Mouse (Mus musculus): ENCODE results near the gene Gm13275. TPM values are rescaled to one million over a fixed set of nuclear protein-coding genes. Genes with fewer than 3 reads are reported as not detected.
"Not testable (repeated sequence)": the region's sequence is repeated elsewhere in the genome, so short reads cannot be mapped to it uniquely, and the experiment has no call there.

Gm13275 gene
- polyA plus RNA-seq (2021): not detected

DNA sequence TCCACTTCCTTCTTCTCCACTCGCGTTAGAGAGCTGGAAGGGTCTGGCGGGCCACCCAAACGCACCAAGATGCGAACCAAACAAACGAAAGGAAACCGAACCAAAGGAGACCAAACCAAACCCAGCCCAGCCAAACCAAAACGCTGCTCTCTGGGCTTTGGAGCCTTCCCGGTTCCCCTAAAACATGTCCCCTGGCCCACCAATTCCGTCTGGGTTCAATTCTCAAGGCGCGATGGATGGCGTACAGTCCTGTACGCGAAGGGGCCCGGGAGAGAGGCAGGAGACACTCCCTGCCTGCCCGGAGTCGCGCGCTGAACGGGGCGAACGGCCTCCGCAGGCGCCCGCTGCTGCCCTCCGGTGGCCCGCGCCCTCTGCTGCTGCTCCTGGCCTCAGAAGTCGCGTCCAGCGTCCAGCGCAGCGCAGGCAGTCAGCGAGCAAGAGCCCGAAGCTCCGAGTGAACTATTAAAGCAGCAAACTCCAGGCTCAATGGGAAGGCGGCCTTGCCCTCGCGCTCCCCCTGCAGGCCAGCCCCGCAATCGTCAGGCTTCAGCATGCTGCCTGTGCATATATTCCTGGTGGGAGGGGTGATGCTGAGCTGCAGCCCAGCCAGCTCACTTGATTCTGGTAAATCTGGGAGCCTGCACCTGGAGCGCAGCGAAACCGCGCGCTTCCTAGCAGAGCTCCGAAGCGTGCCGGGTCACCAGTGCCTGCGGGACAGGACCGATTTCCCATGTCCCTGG lies at the start of gene Gm13275:
Gene Gm13275 (plus strand): TSS at position 552 of the 740 bp plus-strand sequence.
- in situ Hi-C loops (cut with MboI; ENCODE audit: low pct_unique_long_range_greater_than_20kb); DNase-seq (ENCODE audit: low read depth, low spot score); ATAC-seq; H3K27me3 ChIP-seq; CTCF ChIA-PET; POLR2A ChIA-PET: not testable (repeated sequence)

DNA sequence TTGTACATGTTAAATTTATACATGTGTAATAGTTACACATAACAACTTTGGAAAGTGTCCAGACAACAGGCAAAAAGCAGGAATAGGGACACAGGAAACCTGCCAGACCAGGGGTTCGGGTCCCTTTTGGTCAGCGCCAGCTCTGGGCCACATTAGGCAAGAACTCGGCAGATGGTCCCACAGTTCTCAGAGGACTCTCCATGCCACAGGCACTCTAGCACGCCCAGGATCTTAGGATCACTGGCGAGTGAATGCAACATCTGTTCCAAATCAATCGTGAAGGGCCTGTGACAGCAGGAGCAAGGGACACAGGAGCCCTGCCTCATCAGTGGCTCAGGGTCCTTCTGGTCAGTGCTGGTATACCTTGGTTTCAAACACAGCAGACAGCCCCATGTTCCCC lies 44.4 kb upstream of the Gm13275 start:
- no peaks in the 10 kb centered on the region for H3K27me3 ChIP-seq
- ATAC-seq (no peak), DNase-seq (ENCODE audit: low read depth, low spot score) (no peak)
- in situ Hi-C loops (cut with MboI; ENCODE audit: low pct_unique_long_range_greater_than_20kb): loop anchor here (25.0 kb wide), 3 partner anchors 112 to 387 kb away; partner anchors contain the start of genes Ifna1 and Mtap
- TF ChIP-seq CTCF (IDR thresholded peaks at IDR 0.05): no peak
- CTCF ChIA-PET: no interaction called here
- POLR2A ChIA-PET: interaction anchor here (0.7 kb wide), 1 partner anchor 1570 kb away, joined by 3 read pairs; no protein-coding TSS in a partner anchor

GRCm38 (mm10) chr4:88754818-88755340 lies 39.4 kb upstream of the Gm13275 start, which contains the start of gene Gm13271:
Gene Gm13271 (plus strand): TSS chr4:88754868.
- H3K27me3 ChIP-seq; POLR2A ChIA-PET; ATAC-seq; DNase-seq (ENCODE audit: low read depth, low spot score): not testable (repeated sequence)
- in situ Hi-C loops (cut with MboI; ENCODE audit: low pct_unique_long_range_greater_than_20kb): loop anchor here (25.0 kb wide), 3 partner anchors 107 to 382 kb away; partner anchors contain the start of genes Ifna1 and Mtap
- CTCF ChIA-PET: interaction anchor here (1.3 to 1.7 kb wide), 2 partner anchors 58 to 112 kb away, joined by 3 to 4 read pairs; no protein-coding TSS in a partner anchor

GRCm38 (mm10) chr4:88756581-88757513 lies 37.4 kb upstream of the Gm13275 start:
- POLR2A ChIA-PET: interaction anchor here (1.5 kb wide), 1 partner anchor 111 kb away, joined by 3 read pairs; no protein-coding TSS in a partner anchor
- CTCF ChIA-PET: interaction anchor here (0.6 to 2.6 kb wide), 14 partner anchors 10 to 661 kb away, joined by 3 to 23 read pairs (median 4); no protein-coding TSS in a partner anchor
- peak; percentile 0 for ATAC-seq
- in situ Hi-C loops (cut with MboI; ENCODE audit: low pct_unique_long_range_greater_than_20kb): loop anchor here (25.0 kb wide), 3 partner anchors 105 to 380 kb away; partner anchors contain the start of genes Ifna1 and Mtap
- not testable (repeated sequence) for H3K27me3 ChIP-seq
- peak; percentile 77 for DNase-seq (ENCODE audit: low read depth, low spot score)

DNA sequence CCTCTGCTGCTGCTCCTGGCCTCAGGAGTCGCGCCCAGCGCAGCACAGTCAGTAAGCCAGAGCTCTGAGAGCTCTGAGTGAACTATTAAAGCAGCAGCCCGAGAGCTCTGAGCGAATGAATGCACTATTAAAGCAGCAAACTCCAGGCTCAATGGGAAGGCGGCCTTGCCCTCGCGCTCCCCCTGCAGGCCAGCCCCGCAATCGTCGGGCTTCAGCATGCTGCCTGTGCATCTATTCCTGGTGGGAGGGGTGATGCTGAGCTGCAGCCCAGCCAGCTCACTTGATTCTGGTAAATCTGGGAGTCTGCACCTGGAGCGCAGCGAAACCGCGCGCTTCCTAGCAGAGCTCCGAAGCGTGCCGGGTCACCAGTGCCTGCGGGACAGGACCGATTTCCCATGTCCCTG lies 36.7 kb upstream of the Gm13275 start:
- DNase-seq (ENCODE audit: low read depth, low spot score) (peak; percentile 100), ATAC-seq (peak; percentile 100)
- CTCF ChIA-PET: interaction anchor here (0.7 to 2.6 kb wide), 14 partner anchors 11 to 662 kb away, joined by 3 to 23 read pairs (median 3); no protein-coding TSS in a partner anchor
- in situ Hi-C loops (cut with MboI; ENCODE audit: low pct_unique_long_range_greater_than_20kb): loop anchor here (25.0 kb wide), 3 partner anchors 105 to 380 kb away; partner anchors contain the start of genes Ifna1 and Mtap
- H3K27me3 ChIP-seq, POLR2A ChIA-PET: not testable (repeated sequence)

- ATAC-seq, POLR2A ChIA-PET: not testable (repeated sequence)
Observed at GRCm38 (mm10) chr4:88758751-88759150, 35.5 kb upstream of the Gm13275 start.

GRCm38 (mm10) chr4:88759610-88760268 lies 34.5 kb upstream of the Gm13275 start, which contains the start of gene Gm13283:
Gene Gm13283 (plus strand): TSS chr4:88760119.
- CTCF ChIA-PET; H3K27me3 ChIP-seq; ATAC-seq; DNase-seq (ENCODE audit: low read depth, low spot score); POLR2A ChIA-PET: not testable (repeated sequence)
- in situ Hi-C loops (cut with MboI; ENCODE audit: low pct_unique_long_range_greater_than_20kb): loop anchor here (25.0 kb wide), 3 partner anchors 103 to 378 kb away; partner anchors contain the start of genes Ifna1 and Mtap

More at GRCm38 (mm10) chr4:88758751-88759150, 35.5 kb upstream of the Gm13275 start:
- H3K27me3 ChIP-seq; CTCF ChIA-PET; DNase-seq (ENCODE audit: low read depth, low spot score): not testable (repeated sequence)
- in situ Hi-C loops (cut with MboI; ENCODE audit: low pct_unique_long_range_greater_than_20kb): loop anchor here (25.0 kb wide), 3 partner anchors 104 to 379 kb away; partner anchors contain the start of genes Ifna1 and Mtap

DNA sequence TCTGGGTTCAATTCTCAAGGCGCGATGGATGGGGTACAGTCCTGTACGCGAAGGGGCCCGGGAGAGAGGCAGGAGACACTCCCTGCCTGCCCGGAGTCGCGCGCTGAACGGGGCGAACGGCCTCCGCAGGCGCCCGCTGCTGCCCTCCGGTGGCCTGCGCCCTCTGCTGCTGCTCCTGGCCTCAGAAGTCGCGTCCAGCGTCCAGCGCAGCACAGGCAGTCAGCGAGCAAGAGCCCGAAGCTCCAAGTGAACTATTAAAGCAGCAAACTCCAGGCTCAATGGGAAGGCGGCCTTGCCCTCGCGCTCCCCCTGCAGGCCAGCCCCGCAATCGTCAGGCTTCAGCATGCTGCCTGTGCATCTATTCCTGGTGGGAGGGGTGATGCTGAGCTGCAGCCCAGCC lies 33.9 kb upstream of the Gm13275 start:
- DNase-seq (ENCODE audit: low read depth, low spot score); POLR2A ChIA-PET; CTCF ChIA-PET; ATAC-seq; H3K27me3 ChIP-seq: not testable (repeated sequence)
- in situ Hi-C loops (cut with MboI; ENCODE audit: low pct_unique_long_range_greater_than_20kb): loop anchor here (25.0 kb wide), 3 partner anchors 102 to 377 kb away; partner anchors contain the start of genes Ifna1 and Mtap

DNA sequence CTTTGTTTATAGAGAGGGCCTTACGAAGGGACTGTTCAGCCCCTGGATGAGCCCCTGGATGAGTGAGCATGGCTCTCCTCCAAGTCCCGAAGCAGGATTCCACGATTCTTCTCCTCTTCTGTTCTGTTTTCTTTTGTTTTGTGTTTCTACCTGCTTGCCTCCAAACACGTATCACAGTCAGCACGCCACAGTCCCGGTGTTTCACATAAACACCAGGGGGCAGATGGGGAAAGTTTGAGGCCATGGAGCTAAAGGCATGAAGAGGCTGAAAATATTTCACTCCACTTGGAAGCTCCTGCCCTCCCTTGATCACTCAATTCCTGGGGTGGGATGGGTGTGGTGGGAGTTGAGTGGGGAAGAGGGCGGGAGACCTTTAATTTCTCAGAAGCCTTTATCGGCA lies 32.5 kb upstream of the Gm13275 start:
- DNase-seq (ENCODE audit: low read depth, low spot score); CTCF ChIA-PET; H3K27me3 ChIP-seq; ATAC-seq; POLR2A ChIA-PET: not testable (repeated sequence)
- in situ Hi-C loops (cut with MboI; ENCODE audit: low pct_unique_long_range_greater_than_20kb): loop anchor here (25.0 kb wide), 3 partner anchors 101 to 376 kb away; partner anchors contain the start of genes Ifna1 and Mtap

DNA sequence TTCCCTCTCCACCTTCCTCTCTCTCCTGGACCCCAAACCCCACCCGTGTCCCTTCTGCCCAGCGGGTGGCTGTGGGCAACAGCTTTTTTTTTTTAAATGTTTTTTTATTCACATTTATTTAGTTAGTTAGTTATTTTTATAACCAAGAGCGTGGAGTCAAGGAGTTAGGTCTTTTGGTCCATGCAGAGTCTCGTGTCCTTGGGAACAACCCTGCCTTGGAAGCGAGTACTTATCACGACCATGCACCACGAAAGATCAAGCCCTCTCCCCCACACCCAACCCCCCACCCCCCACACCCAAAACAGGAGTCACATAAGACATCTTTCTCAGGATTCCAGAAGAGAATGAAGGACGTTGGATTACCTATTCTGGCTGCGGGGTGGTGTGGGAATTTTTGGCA lies 31.9 kb upstream of the Gm13275 start:
- CTCF ChIA-PET; DNase-seq (ENCODE audit: low read depth, low spot score); H3K27me3 ChIP-seq; ATAC-seq; POLR2A ChIA-PET: not testable (repeated sequence)
- in situ Hi-C loops (cut with MboI; ENCODE audit: low pct_unique_long_range_greater_than_20kb): loop anchor here (25.0 kb wide), 3 partner anchors 100 to 375 kb away; partner anchors contain the start of genes Ifna1 and Mtap

DNA sequence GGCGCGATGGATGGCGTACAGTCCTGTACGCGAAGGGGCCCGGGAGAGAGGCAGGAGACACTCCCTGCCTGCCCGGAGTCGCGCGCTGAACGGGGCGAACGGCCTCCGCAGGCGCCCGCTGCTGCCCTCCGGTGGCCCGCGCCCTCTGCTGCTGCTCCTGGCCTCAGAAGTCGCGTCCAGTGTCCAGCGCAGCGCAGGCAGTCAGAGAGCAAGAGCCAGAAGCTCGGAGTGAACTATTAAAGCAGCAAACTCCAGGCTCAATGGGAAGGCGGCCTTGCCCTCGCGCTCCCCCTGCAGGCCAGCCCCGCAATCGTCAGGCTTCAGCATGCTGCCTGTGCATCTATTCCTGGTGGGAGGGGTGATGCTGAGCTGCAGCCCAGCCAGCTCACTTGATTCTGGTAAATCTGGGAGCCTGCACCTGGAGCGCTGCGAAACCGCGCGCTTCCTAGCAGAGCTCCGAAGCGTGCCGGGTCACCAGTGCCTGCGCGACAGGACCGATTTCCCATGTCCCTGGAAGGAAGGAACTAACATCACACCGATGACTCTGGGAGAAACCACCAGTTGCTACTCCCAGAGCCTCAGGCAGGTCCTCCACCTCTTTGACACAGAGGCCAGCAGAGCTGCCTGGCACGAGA lies 30.8 kb upstream of the Gm13275 start:
- DNase-seq (ENCODE audit: low read depth, low spot score); CTCF ChIA-PET; H3K27me3 ChIP-seq; ATAC-seq; POLR2A ChIA-PET: not testable (repeated sequence)
- in situ Hi-C loops (cut with MboI; ENCODE audit: low pct_unique_long_range_greater_than_20kb): loop anchor here (25.0 kb wide), 3 partner anchors 99 to 374 kb away; partner anchors contain the start of genes Ifna1 and Mtap

- CTCF ChIA-PET; DNase-seq (ENCODE audit: low read depth, low spot score); ATAC-seq; POLR2A ChIA-PET; H3K27me3 ChIP-seq: not testable (repeated sequence)
- in situ Hi-C loops (cut with MboI; ENCODE audit: low pct_unique_long_range_greater_than_20kb): loop anchor here (25.0 kb wide), 3 partner anchors 89 to 364 kb away; partner anchors contain the start of genes Ifna1 and Mtap
Observed at GRCm38 (mm10) chr4:88773534-88773933, 20.8 kb upstream of the Gm13275 start, which contains the start of gene Gm13290. Gene Gm13290 (plus strand): TSS chr4:88773834.

- H3K27me3 ChIP-seq; in situ Hi-C loops (cut with MboI; ENCODE audit: low pct_unique_long_range_greater_than_20kb); ATAC-seq; DNase-seq (ENCODE audit: low read depth, low spot score); CTCF ChIA-PET; POLR2A ChIA-PET: not testable (repeated sequence)
Observed at GRCm38 (mm10) chr4:88776622-88777021, 17.7 kb upstream of the Gm13275 start, which contains the start of gene Gm13289. Gene Gm13289 (plus strand): TSS chr4:88776922.

Measured in Patski (cell line).